Mouse (Mus musculus) intestine, postnatal 0 days (tissue): ENCODE results near the gene Mid1. TPM values are rescaled to one million over a fixed set of nuclear protein-coding genes. Genes with fewer than 3 reads are reported as not detected.

Source experiments
- ATAC-seq: fragments of 200-750 bp; cut with Nextera tagmentation; 2 replicates; pipeline ENCODE4 v1.8.0; 2017; ENCODE audit warnings: mild to moderate bottlenecking, moderate TSS enrichment, moderate library complexity
- H3K27ac ChIP-seq: fragments of 300-500 bp; sonication (generic); 2 replicates; pipeline ENCODE4 v1.5.1; 2014; ENCODE audit warnings: mild to moderate bottlenecking, low read depth, low read length, moderate library complexity
- H3K27me3 ChIP-seq: fragments of 300-500 bp; sonication (generic); replicated peaks from 2 replicates; pipeline ENCODE4 v1.6.1; 2014; ENCODE audit warnings: low read length, mixed read lengths; ENCODE audit not compliant: control insufficient read depth, insufficient read depth
- H3K36me3 ChIP-seq: fragments of 300-500 bp; sonication (generic); 2 replicates; pipeline ENCODE4 v1.6.1; 2014; ENCODE audit warnings: mild to moderate bottlenecking, moderate library complexity; ENCODE audit not compliant: control insufficient read depth, insufficient read depth
- H3K4me1 ChIP-seq: fragments of 300-500 bp; sonication (generic); replicated peaks from 2 replicates; pipeline ENCODE4 v1.6.1; 2014; ENCODE audit warnings: antibody characterized with exemption, low read length, mixed read lengths; ENCODE audit not compliant: control insufficient read depth, insufficient read depth
- H3K4me2 ChIP-seq: fragments of 300-500 bp; sonication (generic); replicated peaks from 2 replicates; pipeline ENCODE4 v1.6.1; 2014; ENCODE audit warnings: low read depth, mild to moderate bottlenecking, moderate library complexity
- H3K4me3 ChIP-seq: fragments of 300-500 bp; sonication (generic); 2 replicates; pipeline ENCODE4 v1.5.1; 2014; ENCODE audit warnings: low read depth, low read length
- H3K9ac ChIP-seq: fragments of 300-500 bp; sonication (generic); 2 replicates; pipeline ENCODE4 v1.6.1; 2014; ENCODE audit warnings: mild to moderate bottlenecking, low read depth, low read length
- H3K9me3 ChIP-seq: fragments of 300-500 bp; sonication (generic); 2 replicates; pipeline ENCODE4 v1.6.1; 2016; ENCODE audit warnings: mixed run types; ENCODE audit not compliant: control insufficient read depth
- CTCF ChIP-seq: sonication (generic); IDR thresholded peaks from 2 replicates; pipeline ENCODE4 v1.5.1; 2016; ENCODE audit warnings: low read depth, mild to moderate bottlenecking, control low read depth, antibody characterized with exemption, moderate library complexity
- WGBS: fragments of 180-500 bp; shearing (Covaris S2); extraction: QIAGEN DNeasy Blood & Tissue Kit; methylation state at CpG from one replicate; pipeline ENCODE4 v1.1.7; 2014; 5-methylcytosine and 5-hydroxymethylcytosine counted together
- polyA plus RNA-seq: library from polyadenylated mRNA; unstranded; fragments of >200 nt; fragmentation: Nextera tagmentation; extraction: Ambion mirVana; gene quantifications from 2 replicates; pipeline ENCODE4 v1.2.1, GENCODE M21; 2015

Mid1 gene
- polyA plus RNA-seq, 1 experiment from 2014 or later, result 1.7 TPM

GRCm38 (mm10) chrX:169882220-169882609 lies 197.2 kb downstream of the Mid1 start:
- no peak overlapping the region for H3K4me3 ChIP-seq
- WGBS, result 85% methylated on average over 1 of the region's 1 CpGs
- H3K27ac ChIP-seq, result no peak overlapping the region
- no peak overlapping the region for H3K9ac ChIP-seq
- no peaks in the 10 kb centered on the region for H3K27me3 ChIP-seq
- H3K36me3 ChIP-seq, result no peaks in the 10 kb centered on the region
- H3K9me3 ChIP-seq, result no peaks in the 10 kb centered on the region
- H3K4me1 ChIP-seq, result no peaks in the 10 kb centered on the region
- H3K4me2 ChIP-seq, result no peak overlapping the region
- no peak for TF ChIP-seq CTCF
- no peak for ATAC-seq

- Histone ChIP-seq H3K4me2 (no peak overlapping the region), H3K4me1 (no peaks in the 10 kb centered on the region), H3K27ac (no peak overlapping the region), H3K9me3 (no peaks in the 10 kb centered on the region), H3K4me3 (no peak overlapping the region), H3K27me3 (no peaks in the 10 kb centered on the region), H3K36me3 (no peaks in the 10 kb centered on the region), H3K9ac (no peak overlapping the region)
- no peak for ATAC-seq
- TF ChIP-seq CTCF, result peak; percentile 63
- 58% methylated on average over 8 of the region's 8 CpGs for WGBS
Observed at GRCm38 (mm10) chrX:169883536-169884272, 198.7 kb downstream of the Mid1 start.

GRCm38 (mm10) chrX:169890541-169890940 lies 205.5 kb downstream of the Mid1 start:
- no peaks in the 10 kb centered on the region for H3K4me1 ChIP-seq
- WGBS, result 64% methylated on average over 4 of the region's 4 CpGs
- TF ChIP-seq CTCF, result no peak
- H3K9me3 ChIP-seq, result no peaks in the 10 kb centered on the region
- no peak overlapping the region for H3K9ac ChIP-seq
- no peak for ATAC-seq
- H3K4me2 ChIP-seq, result no peak overlapping the region
- H3K27me3 ChIP-seq, result no peaks in the 10 kb centered on the region
- H3K4me3 ChIP-seq, result no peak overlapping the region
- no peak overlapping the region for H3K27ac ChIP-seq
- no peaks in the 10 kb centered on the region for H3K36me3 ChIP-seq

GRCm38 (mm10) chrX:169892100-169892499 lies 207.1 kb downstream of the Mid1 start:
- TF ChIP-seq CTCF, result no peak
- Histone ChIP-seq H3K36me3 (no peaks in the 10 kb centered on the region), H3K27me3 (no peaks in the 10 kb centered on the region), H3K27ac (no peak overlapping the region), H3K9ac (no peak overlapping the region), H3K4me1 (no peaks in the 10 kb centered on the region), H3K4me2 (peak overlapping the region; percentile 27; the same call in 1 of the 2 replicates), H3K9me3 (no peaks in the 10 kb centered on the region), H3K4me3 (no peak overlapping the region)
- ATAC-seq, result peak; percentile 77

GRCm38 (mm10) chrX:169892631-169893030 lies 207.6 kb downstream of the Mid1 start:
- peak overlapping the region; percentile 27; the same call in 1 of the 2 replicates for H3K4me2 ChIP-seq
- ATAC-seq, result peak; percentile 56; the same call in 1 of the 2 replicates
- H3K4me3 ChIP-seq, result no peak overlapping the region
- H3K27me3 ChIP-seq, result no peaks in the 10 kb centered on the region
- H3K27ac ChIP-seq, result no peak overlapping the region
- no peak for TF ChIP-seq CTCF
- no peak overlapping the region for H3K9ac ChIP-seq
- H3K4me1 ChIP-seq, result no peaks in the 10 kb centered on the region
- H3K36me3 ChIP-seq, result no peaks in the 10 kb centered on the region
- 49% methylated on average over 2 of the region's 2 CpGs for WGBS
- H3K9me3 ChIP-seq, result no peaks in the 10 kb centered on the region

- no peaks in the 10 kb centered on the region for H3K4me1 ChIP-seq
- H3K4me3 ChIP-seq, result no peak overlapping the region
- no peak overlapping the region for H3K4me2 ChIP-seq
- TF ChIP-seq CTCF, result no peak
- H3K36me3 ChIP-seq, result no peaks in the 10 kb centered on the region
- no peak for ATAC-seq
- no peaks in the 10 kb centered on the region for H3K27me3 ChIP-seq
- WGBS, result 36% methylated on average over 3 of the region's 3 CpGs
- no peak overlapping the region for H3K9ac ChIP-seq
- H3K27ac ChIP-seq, result no peak overlapping the region
- H3K9me3 ChIP-seq, result no peaks in the 10 kb centered on the region
Observed at GRCm38 (mm10) chrX:169899227-169899950, 214.4 kb downstream of the Mid1 start.
